Mouse (Mus musculus) lung, postnatal 0 days (tissue): ENCODE data around the gene Il34.

ENCODE experiments used
- CTCF ChIP-seq: IDR thresholded peaks from 2 replicates; pipeline ENCODE4 v1.5.1; 2016; ENCODE audit warnings: antibody characterized with exemption, mild to moderate bottlenecking
- EP300 ChIP-seq: IDR thresholded peaks from 2 replicates; pipeline ENCODE4 v1.6.1; 2016; ENCODE audit warnings: antibody characterized with exemption, mild to moderate bottlenecking, control low read depth

GRCm38 (mm10) chr8:110740629-110741175, 65.0 kb downstream of the Il34 start:
- TF ChIP-seq CTCF (no peak), EP300 (no peak)
